Mouse (Mus musculus): ENCODE measurements at regions not wholly inside any gene's neighbourhood (a gene's known extent, or its start where the extent isn't known, plus 50 kb on each side); places are given as distances from the start of the nearest gene placed in this dataset.
"Not testable (repeated sequence)": the region's sequence is repeated elsewhere in the genome, so short reads cannot be mapped to it uniquely, and the experiment has no call there.

DNA sequence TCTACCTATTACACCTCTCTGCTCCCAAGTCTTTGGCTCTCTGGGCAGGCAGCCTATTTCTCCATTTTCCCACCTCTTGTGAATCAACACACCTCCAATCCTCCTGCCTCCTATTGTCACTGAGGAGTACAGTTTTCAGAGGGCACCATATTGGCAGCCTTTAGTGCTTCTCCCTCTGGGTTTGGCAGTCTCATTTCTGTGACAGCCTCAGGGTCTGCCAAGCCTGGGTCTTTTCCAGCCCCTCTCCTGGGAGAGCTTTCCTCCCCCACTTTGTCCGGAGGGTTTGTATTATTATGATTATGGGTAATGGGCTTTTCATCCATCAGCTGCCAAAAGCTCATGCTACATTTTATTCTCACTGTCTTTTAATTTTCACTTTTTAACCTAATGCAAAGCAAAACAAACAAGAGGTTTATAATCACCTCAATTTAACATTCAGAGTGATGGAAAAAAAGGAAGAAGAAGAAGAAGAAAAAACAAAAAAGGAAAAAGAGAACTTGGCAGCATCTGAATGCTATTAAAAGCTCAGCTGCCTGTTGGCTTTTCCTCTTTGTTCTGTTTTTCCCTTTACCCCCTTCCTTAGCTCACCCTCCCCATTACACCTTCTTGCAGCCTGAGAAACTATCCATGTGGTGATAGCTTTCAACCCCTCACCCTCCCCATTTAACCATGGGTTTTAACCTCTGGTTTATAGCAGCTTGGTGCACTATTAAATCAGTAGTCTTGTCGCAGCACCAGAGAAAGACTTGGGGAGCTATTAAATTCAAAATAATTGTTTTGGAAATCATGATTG, 790.5 kb upstream of the Cdh8 start:
- DNase-seq, result peak; percentile 9

DNA sequence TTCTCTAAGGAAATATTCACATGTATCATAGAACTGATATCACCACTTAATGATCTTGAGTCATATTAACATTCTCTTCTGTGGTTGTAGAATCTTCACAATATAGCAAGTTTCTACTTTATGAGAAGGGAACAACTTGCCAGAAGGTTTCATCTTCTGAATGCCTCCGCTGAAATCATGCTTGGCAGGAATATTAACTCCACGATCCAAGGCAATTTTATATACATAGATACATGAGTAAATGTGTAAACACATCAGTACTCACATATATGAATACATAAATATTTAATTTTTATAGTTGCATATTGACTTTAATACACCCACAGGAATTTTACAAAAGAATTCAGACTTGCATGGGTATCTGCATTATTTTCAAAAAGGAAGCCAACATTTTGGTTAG, 777.0 kb upstream of the Cdh8 start:
- DNase-seq, result no peak

GRCm38 (mm10) chr8:100190698-100191097, 774.4 kb upstream of the Cdh8 start:
- DNase-seq, result no peak

DNA sequence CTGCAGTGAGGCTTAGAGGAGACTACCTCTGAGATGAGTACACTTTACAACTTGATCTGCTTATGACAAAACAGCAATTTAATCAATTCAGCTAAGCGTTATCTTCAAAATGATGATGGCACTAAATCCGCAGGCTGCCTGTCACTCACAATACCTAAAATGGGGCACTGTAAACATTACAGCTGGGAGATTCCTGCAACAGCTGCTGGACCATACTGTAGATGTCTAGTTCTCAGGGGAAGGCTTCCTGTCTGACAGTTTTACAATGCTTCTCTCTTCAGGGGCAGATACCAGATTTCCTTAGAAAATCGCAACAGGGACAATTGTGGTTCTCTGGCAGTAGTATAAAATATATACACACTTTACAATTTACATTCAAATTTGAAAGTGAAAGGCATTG, 771.7 kb upstream of the Cdh8 start:
- DNase-seq, result peak; percentile 37

GRCm38 (mm10) chr8:100176502-100176901, 760.2 kb upstream of the Cdh8 start:
- no peak for DNase-seq

DNA sequence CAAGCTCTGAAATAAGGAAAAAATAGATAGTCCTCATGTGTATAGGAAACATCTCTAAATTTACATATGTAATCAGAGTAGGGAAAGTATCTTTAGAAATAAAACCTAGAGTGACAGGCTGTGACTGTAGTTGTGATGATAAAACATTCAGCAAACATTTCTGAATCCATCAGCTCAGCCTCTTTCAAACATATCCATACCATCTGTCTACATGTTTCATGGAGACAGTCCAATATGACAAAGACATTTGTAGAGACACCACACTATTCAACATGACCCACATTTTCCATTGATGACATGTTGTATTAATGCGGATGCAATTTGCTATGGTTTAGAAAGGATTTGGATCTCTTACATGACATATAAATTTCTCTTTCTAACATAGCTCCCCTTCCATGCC, 729.1 kb upstream of the Cdh8 start:
- DNase-seq, result no peak

DNA sequence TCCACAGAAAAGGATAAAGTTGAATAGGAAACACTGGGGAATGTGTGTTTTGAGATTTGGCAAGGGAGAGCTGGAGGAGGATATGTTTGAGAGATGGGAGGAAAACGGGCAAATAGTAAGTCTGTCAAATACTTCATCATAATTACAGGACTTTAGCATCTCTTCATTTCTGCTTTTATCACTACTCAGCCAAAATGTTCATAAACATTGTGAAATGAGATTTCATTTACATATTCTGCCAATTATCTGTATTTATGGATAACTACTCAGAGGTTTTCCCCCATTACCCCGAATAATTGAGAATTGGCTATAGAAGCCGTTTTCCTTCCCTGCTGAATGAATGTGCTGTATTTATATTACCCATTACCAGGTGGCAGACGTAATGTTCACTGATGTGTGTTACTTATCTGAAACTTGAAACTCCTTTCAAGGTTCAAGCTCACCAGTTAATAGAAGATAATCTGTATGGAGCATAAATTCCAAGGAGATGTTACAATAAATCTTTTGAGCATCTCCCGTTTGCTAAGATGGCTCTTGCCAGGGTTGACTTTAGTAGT, 727.9 kb upstream of the Cdh8 start:
- no peak for DNase-seq

- no peak for DNase-seq
Observed at GRCm38 (mm10) chr8:100104412-100105365, 688.4 kb upstream of the Cdh8 start.

DNA sequence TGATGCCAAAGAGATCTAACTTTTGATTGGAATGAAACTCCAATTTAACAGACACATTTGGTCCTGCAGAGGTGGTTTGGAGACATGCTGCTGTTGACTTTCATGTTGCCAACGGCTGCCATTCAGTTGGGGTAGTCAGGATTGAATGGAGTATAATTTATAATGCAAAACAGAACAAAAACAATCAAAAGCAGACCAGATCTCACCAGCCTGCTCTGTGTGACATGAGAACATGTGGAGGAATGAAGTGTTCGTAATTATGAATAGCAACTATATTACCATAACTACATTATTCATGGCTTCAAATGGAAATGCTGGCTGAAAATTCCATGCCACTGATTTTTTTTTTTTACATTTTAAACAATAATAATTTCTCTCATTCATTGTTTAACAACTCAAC, 685.7 kb upstream of the Cdh8 start:
- no peak for DNase-seq

DNA sequence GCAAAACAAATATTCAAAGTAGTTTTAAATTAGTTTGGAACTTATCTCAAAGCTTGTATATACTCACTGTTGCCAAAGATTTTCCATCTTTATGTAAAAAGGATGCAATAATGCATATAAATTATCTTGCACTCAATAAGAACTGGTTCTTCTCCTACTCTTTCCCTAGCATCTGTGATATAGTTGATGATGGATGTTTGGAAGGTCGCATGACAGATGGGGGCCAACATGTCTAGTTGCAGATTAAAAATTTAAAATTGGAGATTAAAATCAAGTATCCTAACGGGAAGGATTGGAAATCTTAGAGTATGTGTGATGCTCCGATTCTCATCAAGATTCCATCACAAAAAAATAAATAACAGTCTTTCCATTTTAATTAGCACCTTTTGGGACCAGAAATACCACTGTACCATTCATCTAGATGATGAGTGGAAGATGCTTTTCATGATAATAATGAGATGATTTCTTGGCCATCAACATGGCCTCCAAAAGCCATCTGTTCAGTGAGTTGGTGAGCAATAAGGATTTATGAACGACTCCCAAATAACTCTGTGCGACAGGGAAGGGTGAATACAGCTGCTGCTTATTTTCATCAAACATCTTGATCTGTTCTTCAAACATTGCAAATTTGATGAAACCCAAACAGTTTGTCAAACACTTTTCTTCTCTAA, 655.9 kb upstream of the Cdh8 start:
- DNase-seq, result no peak

GRCm38 (mm10) chr8:100069761-100070160, 653.5 kb upstream of the Cdh8 start:
- DNase-seq, result no peak

DNA sequence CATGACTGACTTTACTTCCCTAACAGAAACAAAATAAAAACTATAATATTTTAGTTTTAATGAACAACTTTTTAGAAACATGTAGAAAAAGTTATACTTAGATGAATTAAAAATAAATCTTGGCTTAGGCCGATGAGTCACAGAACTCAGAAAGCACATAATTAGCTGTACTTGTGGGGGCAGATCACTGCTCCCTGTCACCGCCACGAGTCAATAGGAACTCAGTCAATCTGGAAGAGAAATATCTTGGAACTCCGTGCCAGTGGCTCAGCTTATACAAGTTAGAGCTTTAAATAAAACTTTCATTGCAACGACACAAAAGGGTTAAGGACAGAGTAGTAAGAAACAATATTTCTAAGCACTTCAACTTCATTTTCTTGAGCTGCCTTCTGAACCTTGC, 622.7 kb upstream of the Cdh8 start:
- DNase-seq, result no peak

- DNase-seq, result peak; percentile 2
Observed at GRCm38 (mm10) chr8:100034474-100034873, 618.2 kb upstream of the Cdh8 start.

DNA sequence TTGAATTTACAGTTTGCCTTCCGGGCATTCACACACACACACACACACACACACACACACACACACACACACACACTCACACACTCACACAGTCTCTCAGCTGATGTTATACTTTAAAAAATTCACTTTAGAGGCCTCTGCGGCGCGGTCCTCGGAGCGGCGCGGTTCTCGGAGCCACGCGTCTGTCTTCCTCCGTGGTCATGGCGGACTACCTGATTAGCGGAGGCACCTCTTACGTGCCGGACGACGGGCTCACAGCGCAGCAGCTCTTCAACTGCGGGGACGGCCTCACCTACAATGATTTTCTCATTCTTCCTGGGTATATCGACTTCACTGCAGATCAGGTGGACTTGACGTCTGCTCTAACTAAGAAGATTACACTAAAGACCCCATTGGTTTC, 614.1 kb upstream of the Cdh8 start:
- not testable (repeated sequence) for DNase-seq

- DNase-seq, result no peak
Observed at GRCm38 (mm10) chr8:100015638-100016037, 599.4 kb upstream of the Cdh8 start.

GRCm38 (mm10) chr8:99999554-99999953, 583.3 kb upstream of the Cdh8 start:
- DNase-seq, result no peak

- no peak for DNase-seq
Observed at GRCm38 (mm10) chr8:99983696-99984095, 567.4 kb upstream of the Cdh8 start.

GRCm38 (mm10) chr8:99954697-99955096, 538.4 kb upstream of the Cdh8 start:
- DNase-seq, result no peak

DNA sequence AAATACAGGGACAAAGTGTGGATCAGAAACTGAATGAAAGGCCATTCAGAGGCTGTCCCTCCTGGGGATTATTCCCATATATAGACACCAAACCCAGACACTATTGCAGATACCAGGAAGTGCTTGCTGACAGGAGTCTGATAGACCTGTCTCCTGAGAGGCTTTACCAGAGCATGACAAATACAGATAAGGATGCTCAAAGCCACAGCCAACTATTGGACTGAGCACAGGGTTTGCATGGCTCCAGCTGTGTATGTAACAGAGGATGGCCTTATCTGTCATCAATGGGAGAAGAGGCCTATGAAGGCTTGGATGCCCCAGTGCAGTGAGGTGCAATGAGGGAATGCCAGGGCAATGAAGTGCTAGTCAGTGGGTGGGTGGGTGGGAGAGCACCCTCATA, 537.6 kb upstream of the Cdh8 start:
- DNase-seq, result no peak

- DNase-seq, result no peak
Observed at GRCm38 (mm10) chr8:99933159-99933558, 516.9 kb upstream of the Cdh8 start.

Measured in retina, postnatal 1 day (tissue).